Mouse (Mus musculus) ovary, postnatal 36 days (tissue): ENCODE measurements around the gene Stx17.

Experiments
- DNase-seq: peaks from one replicate; pipeline ENCODE4 v3.0.0; 2022; ENCODE audit warnings: low spot score, mixed read lengths

The Stx17 gene

DNA sequence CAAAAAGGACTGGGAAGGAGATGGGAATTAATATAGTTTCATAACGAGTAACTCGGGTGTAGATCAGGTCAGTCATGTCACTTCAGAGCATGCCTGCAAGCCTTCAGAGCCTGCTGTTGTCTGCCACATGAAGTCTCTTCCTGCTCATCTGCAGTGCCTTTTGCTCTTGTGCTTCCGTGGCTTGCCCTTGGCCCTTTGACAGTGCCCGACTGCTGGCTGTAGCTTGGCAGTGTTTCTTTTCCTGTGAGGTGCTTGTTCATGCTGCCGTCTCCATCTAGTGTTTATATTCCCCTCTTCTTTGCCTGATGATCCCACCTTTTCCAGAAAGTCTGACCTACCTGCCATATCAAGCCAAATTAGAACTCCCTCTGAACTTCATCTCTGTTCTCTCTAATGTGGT, 39.1 kb downstream of the Stx17 start:
- DNase-seq: no peak

DNA sequence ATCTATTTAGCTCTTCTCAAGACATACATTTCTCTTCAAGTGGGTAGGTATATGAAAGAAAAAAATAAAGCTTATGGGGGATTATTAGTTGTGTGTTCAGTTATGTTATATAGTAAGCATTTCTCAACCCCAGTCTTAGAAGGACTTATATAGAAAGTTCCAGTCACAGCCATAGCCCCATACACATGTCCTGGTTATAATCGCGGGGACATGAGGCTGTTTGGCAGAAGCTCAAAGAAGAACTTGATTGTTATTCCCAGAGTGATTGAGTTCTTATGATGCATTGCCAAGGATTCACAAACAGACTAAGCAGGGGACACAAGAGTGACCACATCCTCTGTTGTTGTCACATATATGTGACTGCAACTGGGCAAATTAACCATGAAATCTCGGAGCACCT, 51.0 kb downstream of the Stx17 start:
- DNase-seq: no peak

DNA sequence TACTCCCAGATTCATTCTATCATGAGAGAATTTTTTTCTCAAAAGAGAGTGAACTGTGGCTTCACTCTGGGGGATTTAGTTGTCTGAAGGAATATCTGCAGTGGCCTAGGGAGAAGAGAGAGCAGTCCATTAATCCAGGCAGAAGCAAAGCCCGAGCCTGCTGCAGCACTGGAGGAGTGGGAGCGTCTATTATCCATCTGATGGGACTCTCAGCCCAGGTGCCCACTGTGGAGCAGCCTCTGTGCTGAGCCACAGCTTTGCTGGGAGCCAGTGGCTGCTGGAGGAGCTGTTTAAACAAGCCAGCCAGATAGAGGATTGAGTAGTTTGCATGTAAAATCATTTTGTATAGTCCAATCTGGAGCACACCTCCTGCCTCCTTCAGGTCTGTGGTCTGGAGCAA, 56.2 kb downstream of the Stx17 start:
- no peak for DNase-seq

DNA sequence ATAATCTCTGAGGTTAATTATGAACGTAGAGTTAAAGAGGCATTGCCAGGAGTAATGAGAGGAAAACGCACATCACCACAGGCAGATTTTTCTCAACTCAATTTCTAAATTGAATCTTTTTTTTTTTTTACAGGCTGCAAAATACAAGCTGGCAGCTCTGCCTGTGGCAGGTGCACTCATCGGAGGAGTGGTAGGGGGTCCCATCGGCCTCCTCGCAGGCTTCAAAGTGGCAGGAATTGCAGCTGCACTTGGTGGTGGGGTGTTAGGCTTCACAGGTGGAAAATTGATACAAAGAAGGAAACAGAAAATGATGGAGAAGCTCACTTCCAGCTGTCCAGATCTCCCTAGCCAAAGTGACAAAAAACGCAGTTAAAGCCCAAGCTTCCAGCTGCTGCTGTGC, 56.7 kb downstream of the Stx17 start:
- DNase-seq: no peak

DNA sequence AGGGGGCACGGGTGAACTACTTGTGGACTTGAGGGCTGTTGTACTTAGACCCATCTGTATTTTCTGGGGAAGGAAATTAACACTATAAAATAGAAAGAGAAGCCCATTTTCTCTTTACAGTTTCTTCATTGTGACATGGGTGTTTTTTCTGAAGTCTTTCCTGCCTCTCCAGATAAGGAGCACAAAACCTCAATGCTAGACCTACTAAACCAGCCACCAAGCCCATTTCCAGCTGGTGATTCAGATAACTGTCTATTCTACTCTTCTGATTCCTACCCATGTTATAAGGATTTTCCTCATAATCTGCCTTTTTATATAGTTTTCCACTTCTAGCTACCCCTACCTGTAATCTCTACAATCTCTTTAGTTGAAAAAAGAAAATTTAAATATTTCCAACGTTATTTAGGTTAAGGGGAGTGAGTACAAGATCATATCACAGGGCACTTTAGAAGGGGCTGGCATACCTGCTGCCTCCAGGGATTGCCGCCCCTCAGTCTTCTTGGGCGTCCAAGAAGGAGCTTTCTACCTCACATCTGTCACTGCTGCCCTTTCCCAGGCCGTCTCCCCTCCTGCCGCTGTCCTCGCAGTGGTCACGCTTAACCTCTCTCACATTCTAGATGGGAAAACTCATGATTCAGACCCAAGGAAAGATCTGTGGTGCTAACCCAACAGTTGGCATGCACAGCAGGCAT, 57.5 kb downstream of the Stx17 start:
- no peak for DNase-seq

DNA sequence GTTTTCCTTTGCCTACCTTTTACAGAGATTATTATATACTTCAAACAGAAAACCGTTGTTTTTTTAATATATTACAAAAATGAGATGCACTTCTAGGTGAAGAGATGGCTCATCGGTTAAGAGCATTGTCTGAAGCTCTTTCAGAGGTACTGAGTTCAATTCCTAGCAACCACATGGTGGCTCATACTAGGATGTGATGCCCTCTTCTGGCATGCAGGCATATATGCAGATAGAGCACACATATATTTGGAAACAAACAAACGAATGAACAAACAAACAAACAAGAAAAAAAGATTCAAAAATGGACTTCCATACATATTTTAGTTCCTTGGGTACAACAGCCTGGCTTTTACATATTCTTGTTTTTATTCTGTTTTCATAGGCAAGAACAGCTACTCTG, 73.2 kb downstream of the Stx17 start:
- no peak for DNase-seq

DNA sequence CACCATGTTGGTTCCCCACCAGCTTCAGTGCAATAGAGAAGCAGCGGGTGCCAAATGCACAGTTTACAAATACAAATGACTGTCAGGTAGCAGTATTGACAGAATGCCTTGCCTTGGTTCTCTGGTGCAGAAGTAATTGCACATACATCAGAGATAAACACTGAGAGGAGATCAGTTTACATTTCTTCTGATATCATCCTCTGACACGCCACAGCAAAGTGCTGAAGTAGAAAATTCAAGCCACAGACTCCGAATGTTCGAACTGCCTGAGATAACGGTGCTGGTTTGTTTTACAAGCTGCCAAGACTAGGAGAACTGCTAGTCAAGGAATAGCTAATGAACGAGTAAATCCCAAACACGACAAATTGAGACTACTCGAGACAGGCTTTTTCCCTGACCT, 73.7 kb downstream of the Stx17 start:
- DNase-seq: no peak

DNA sequence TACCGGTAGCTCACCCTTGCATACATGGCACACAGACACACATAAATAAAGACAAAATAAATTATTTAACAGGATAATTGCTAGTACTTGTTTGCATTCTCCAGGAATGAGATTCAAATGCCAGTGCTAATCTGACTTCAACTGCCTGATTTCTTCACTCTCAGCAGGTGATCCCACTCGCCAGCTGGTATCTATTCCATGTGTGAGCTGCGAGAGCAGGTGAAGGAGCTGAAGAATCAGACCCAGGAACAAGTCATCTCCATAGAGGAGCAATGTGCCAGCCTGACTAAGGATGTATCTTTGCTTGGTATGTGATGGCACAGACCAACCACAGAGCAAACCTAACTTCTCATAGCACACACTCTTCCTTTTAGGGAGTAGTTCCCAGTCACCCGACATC, 78.8 kb downstream of the Stx17 start:
- no peak for DNase-seq

DNA sequence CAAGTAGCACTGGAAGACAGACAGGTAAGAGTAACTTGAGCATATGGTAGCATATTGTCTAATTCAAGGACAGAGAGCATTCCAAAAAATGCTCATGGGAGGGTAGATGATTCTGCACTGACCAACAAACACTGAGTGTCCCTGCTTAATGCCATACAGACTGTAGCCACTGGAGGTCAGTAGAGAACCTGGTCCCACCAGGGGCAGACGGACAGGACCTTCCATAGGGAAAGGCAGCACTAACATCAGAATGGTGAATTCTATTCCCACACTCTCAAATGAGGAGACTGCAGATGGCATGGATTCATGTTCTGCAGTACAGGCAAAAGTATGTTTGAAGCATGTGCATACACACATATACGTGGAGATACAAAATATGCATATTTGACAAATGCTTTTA, 100.5 kb downstream of the Stx17 start:
- peak; percentile 39 for DNase-seq

DNA sequence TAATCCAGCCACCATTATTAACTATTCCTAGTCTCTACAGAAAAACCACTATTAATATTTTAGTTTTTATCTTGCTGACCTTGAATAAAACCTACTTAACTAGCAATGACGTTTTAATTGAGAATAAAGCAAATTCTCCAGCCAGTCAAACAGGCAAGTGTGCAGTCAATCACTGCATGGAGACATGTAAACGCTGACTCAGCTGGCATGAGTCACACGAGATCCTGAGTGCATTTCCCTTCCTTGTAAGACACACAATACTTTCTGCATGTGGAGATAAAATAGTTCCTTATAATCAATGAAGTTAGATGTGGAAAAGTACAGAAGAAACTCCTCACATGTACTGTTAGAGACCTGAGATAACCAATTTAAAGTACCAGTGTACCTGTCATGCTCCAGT, 100.9 kb downstream of the Stx17 start:
- no peak for DNase-seq

DNA sequence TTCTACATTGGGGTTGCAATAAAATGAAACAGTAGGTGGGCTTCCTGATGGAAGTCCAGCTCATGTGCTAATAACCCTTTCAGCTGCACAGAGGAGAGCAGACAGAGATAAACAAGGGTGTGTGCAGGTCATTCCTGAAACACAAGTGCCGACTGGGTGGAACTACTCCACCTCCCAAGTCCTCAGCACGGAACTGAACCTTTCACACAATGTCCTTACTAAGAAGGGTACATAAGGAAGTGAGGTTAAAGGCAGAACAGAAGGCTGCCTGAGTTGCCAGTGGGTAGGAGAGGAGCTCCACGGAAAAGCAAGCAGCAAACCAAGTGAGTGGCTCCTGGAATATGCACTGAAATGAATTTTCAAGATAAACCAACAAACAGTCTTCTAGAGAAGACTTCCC, 102.1 kb downstream of the Stx17 start:
- no peak for DNase-seq
